Mouse (Mus musculus) v-Abl transformed pro-B cells (cell line): Measurements from ENCODE around the gene Cdh10.

ENCODE experiments used
- in situ Hi-C, 2 experiments: fragments of 400-800 bp; cut with MboI; formaldehyde crosslinking; loops; one replicate each; pipeline ENCODE4 v1.15.1; 2025; ENCODE audit not compliant: unreplicated experiment in 2 of 2

Gene Cdh10

GRCm38 (mm10) chr15:18818185-18818973 lies at the start of gene Cdh10:
Cdh10 (plus strand) TSS chr15:18818947.
- in situ Hi-C loops = no loop called here

- in situ Hi-C loops = no loop called here
Measured at GRCm38 (mm10) chr15:18809148-18809827, 9.5 kb upstream of the Cdh10 start.

DNA sequence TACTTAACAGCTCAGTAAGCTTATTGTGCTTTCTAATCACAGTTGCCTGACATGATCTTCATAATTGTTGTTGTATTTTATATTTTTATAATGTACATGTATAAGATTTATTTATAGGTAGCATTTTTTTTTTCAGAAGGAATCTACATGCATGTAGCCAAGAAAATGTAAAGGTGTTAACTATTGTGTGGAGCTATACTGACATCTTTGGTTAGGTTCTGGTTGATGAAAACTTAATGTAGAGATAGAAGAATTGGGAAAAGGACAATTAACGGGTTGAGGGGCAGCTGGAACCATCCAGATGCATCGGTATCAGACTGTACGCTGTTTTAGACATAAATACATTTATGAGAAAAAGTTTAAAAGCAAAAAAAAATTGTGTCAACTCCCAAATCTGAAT lies 1.0 kb upstream of the Cdh10 start:
- in situ Hi-C loops = no loop called here

DNA sequence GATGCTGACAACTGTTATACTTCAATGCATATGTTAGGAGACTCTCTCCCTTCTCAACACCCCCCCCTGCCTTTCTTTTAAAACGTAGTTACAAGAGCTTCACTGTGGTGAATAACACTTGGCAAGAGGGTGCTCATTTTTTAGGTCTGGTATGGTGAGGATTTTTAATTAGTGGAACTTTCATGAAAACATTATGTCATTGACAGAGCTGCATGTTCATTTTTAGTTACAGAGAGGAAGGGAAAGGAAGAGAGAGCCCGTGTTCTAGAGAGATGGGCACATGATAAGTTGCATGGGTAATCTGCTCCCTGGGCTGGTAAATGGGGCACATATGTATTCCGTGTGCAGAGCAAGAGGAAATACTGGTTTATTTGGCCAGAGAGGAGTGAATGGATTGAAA lies 1.5 kb downstream of the Cdh10 start:
- in situ Hi-C loops = no loop called here

GRCm38 (mm10) chr15:18821114-18821756 lies 2.5 kb downstream of the Cdh10 start:
- in situ Hi-C loops = no loop called here

DNA sequence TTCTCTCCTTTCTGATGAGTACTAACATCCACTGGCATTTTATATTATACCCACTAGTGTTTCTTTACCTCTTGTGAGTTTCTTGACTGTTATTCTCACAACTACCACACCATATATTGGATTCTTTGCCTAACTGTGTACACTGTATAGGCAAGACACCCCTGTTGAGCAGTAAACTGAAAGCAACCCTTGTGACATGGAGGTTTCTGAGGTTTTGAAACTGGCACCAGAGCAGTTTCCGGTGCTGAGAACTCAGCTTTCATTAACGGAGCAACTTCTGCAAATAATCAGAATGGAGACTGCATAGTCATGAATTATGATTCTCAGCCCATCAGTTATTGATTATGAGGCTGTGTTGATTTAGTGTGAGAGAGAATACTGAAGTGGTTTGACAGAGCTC lies 4.7 kb downstream of the Cdh10 start:
- in situ Hi-C loops = no loop called here

GRCm38 (mm10) chr15:18832263-18832662 lies 13.5 kb downstream of the Cdh10 start:
- in situ Hi-C loops = no loop called here

- in situ Hi-C loops = no loop called here
Measured at GRCm38 (mm10) chr15:18841769-18842168, 23.0 kb downstream of the Cdh10 start.

- in situ Hi-C loops = no loop called here
Measured at GRCm38 (mm10) chr15:18844807-18845206, 26.1 kb downstream of the Cdh10 start.

GRCm38 (mm10) chr15:18850497-18850896 lies 31.8 kb downstream of the Cdh10 start:
- in situ Hi-C loops = no loop called here

GRCm38 (mm10) chr15:18858135-18858534 lies 39.4 kb downstream of the Cdh10 start:
- in situ Hi-C loops = no loop called here

GRCm38 (mm10) chr15:18869871-18870270 lies 51.1 kb downstream of the Cdh10 start:
- in situ Hi-C loops = no loop called here

DNA sequence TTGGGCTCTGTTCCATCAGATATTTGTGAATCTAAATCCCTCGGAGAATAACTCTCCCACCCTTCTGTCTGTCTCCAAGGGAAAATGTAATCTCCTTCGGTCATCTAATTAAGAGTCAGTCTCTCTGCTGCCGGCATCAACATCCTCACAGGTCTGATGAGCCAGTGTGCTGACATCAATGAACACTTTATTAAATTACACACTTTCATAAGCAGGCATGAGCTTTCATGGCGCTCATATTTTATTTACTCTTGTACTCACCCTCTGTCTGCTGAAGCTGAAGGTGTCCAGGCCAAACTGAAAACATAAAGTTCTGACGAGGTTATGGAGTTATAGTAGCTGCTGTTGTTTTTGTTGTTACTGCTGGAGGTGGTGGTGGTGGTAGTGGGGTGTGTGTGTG lies 62.7 kb downstream of the Cdh10 start:
- in situ Hi-C loops = no loop called here

DNA sequence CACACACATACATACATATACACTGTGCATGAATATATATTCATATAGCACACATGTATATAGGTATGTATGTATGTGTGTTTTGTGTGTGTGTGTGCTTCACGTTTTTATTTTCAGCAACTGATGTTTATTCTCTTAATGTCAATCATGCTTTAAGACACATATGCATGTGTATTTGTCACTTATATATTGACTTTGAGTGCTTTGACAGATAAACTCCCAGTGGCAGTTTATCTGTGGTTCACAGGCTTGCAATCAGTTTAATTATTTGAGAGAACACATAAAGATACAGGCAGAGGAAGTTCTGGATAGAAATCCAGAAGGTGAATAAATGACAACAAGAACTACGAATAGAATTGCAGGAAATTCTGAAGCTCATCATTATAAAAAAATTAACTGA lies 67.9 kb downstream of the Cdh10 start:
- in situ Hi-C loops = no loop called here

- in situ Hi-C loops = no loop called here
Measured at GRCm38 (mm10) chr15:18888912-18889311, 70.2 kb downstream of the Cdh10 start.

DNA sequence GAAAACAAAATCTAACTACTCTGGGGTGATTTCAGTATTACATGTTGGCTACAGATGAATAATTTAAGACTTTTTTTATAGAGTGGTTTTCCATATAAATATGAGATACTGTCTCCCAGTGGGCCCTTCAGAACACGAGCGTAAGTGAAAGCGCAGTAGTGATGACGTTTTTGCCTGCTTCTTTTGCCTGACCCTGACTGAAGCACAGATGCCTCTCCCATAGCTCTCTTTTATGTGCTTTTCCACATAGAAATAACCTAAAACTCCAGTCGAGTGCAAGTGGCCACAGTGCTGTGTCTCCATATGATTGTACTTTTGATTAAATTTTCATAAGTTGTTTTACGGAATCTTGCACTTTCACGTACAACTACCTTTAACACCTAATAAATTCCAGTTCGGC lies 71.6 kb downstream of the Cdh10 start:
- in situ Hi-C loops = no loop called here

DNA sequence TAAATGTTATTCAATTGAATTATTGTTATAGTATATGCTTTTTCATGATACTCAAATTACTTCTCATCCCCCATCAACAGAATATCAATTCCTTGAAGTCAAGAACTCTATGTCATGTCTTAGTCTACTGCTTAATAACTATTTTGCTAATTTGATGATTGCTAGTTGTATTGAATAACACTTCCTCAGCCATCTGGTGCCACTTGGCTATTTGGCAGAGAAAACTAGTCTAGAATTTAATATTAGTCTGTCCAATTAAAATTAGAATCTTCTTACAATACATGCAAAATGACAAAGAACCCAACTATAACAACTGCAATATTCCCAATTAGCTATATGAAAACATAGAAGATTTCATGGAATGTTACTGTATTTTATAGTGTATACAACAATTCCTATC lies 82.0 kb downstream of the Cdh10 start:
- in situ Hi-C loops = no loop called here

- in situ Hi-C loops = no loop called here
Measured at GRCm38 (mm10) chr15:18904131-18904530, 85.4 kb downstream of the Cdh10 start.

DNA sequence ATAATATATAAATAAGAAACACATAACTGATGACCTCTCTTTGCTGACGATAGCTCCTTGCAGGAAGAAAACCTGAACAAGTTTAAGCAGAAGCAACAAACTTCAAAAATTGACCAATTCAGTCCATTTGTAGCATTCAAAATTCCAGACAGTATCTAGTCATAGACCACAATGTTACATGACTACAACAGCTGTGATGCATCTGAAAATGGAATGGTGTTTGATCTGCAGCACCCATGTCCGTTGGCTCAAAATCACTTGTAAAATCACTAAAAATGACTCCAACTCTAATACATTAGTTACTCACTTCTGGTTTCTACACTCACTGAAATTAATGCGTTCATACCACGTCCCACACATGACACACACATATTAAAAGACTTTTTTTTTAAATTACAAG lies 91.9 kb downstream of the Cdh10 start:
- in situ Hi-C loops = no loop called here

DNA sequence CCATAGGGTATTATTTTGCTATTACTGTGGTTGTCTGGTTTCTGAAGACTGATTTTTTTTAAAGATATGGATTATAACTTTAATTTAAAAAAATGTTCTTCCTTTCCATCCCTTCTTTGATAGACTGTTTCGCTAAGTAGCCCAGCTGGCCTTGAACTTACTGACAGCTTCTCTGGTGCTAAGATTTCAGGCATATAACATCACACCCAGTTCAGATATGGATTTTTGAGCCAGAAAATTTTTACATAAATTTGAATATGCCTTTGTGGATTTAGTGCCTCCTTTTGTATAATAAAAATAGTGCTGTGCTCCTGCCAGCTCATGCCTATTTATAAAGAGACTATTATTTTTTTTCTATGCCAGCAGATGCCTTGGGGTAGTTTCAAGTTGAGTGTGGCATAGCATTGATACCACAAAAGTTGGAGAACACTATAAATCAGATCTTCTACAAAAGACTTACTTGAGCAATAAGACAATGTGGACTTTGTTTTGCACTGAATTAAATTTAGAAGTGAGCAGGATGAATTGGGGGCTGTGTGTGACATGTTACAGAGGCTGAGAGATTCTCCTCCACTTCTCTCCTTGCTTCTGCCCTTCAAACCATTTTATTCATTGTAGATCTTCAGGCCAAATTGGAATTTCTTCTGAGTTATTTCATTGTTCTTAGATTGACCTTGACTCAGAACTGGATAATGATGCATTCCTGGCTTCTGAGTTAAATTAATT lies 106.8 kb downstream of the Cdh10 start:
- in situ Hi-C loops = no loop called here

DNA sequence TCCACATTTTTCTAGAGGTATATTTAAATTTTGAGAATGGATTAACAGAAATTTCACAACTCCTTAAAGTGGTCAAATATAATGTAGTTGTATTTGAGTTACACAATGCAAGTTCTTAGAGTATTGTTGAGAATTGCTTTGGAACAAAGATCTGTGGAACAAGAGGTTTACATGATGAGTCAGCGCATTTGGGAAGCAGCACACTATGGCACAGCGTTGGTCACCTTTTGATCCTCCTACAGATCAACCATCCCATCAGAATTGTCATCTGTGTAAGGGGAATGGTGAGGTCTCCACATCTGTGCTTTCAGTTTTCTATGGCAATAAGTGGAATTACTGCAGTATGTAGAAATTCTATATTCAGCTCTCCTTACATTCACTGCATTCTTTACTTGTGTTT lies 108.2 kb downstream of the Cdh10 start:
- in situ Hi-C loops = no loop called here
